16 mouse cellular contexts compared by ENCODE assay signal in the genomic region with DNA sequence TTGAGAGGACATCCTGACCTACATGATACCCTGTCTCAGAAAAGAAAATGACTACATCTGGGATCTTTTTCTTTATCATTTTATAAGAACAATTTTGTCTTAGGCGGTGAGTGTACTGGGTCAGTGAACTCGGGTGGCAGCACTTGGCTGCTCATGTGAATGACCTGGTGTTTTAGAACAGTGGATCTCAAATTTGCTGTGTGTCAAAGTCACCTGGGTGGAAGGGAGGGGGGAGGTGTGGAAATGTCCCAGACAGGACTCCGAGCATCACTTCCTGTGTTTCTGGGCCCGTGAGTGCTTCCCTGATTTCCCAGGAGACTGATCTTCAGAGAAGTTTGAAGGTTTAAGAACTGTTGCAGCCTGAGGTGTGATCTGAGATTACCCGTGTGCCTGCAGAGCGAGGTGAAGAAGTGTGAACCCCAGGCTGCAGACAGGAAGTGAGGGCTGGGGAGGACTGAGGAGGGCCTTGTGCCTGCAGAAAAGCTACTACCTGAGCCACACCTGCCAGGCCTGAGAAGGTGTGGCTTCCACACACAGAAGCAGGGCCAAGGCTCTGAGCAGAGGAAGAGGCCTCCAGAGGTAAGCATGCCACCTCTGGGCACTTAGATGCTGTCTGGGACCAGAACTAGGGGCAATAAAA.
DNase-seq lines count a peak whose midpoint lies in the region; ATAC-seq and TF ChIP-seq lines count a peak whose summit lies in the region.
"Had no signal": no experiment of that assay in that cellular context is flagged by ENCODE, and none has a peak within 500 bp of the region (broad histone marks: within the 10 kb centered on the region; RNA-seq: fewer than 3 reads in every experiment).

No protein-coding gene starts in this region.

- DNase-seq in embryonic facial prominence, embryonic 10.5 days (ENCODE audit: low spot score), result no peak
- peak; percentile 39 for DNase-seq in kidney, adult 9 months
- DNase-seq in kidney, adult 18-20 months, result no peak
- DNase-seq in spleen, adult 2 months (ENCODE audit: low read depth in 1 of 2, low spot score in 2 of 2), result no peak
- DNase-seq in spleen, postnatal 4 days (ENCODE audit: low spot score in 2 of 2), result no peak
- DNase-seq in Muller cell, postnatal 12 days (ENCODE audit: inconsistent ontology term), result no peak
- DNase-seq in frontal cortex, postnatal 10 days (ENCODE audit: low spot score in 2 of 2), result no peak
- DNase-seq: cerebellum, postnatal 14 days; kidney, adult 11 months; lung, postnatal 14 days had no signal

- TF ChIP-seq CTCF in spleen, adult 2 months (IDR thresholded peaks at IDR 0.05; ENCODE audit: extremely low read depth, insufficient read depth, insufficient read length, insufficient replicate concordance), result no peak

- H3K36me3 ChIP-seq in embryonic facial prominence, embryonic 15.5 days, result no peaks in the 10 kb centered on the region
- no peaks in the 10 kb centered on the region for H3K36me3 ChIP-seq in embryonic facial prominence, embryonic 10.5 days (replicated peaks)
- H3K36me3 ChIP-seq in spleen, adult 2 months (ENCODE audit: control insufficient read depth, insufficient read depth, low read length), result no peaks in the 10 kb centered on the region
- H3K36me3 ChIP-seq: hindbrain, embryonic 13.5 days; liver, embryonic 12.5 days; midbrain, embryonic 12.5 days; neural tube, embryonic 15.5 days had no signal

- no peak for ATAC-seq in embryonic facial prominence, embryonic 15.5 days (ENCODE audit: insufficient number of reproducible peaks, low FRiP score, low TSS enrichment, low read depth)
- ATAC-seq: forebrain, embryonic 13.5 days; liver, embryonic 12.5 days had no signal

- H3K27ac ChIP-seq in embryonic facial prominence, embryonic 15.5 days (replicated peaks), result 0 out of 2 replicates have a peak overlapping the region, but pooled peaks have one; percentile 39
- no peak overlapping the region for H3K27ac ChIP-seq in embryonic facial prominence, embryonic 10.5 days (replicated peaks)
- H3K27ac ChIP-seq in spleen, adult 2 months (ENCODE audit: insufficient read depth, low read length), result peak overlapping the region; percentile 26; the same call in 1 of the 2 replicates
- H3K27ac ChIP-seq: forebrain, embryonic 13.5 days; hindbrain, embryonic 13.5 days; liver, embryonic 12.5 days; midbrain, embryonic 12.5 days; neural tube, embryonic 15.5 days had no signal

- WGBS in embryonic facial prominence, embryonic 15.5 days, result 62% methylated on average over 6 of the region's 6 CpGs
- 68% methylated on average over 6 of the region's 6 CpGs for WGBS in embryonic facial prominence, embryonic 10.5 days
- 46% methylated on average over 6 of the region's 6 CpGs for WGBS in spleen, adult 2 months

- H3K4me3 ChIP-seq in embryonic facial prominence, embryonic 15.5 days (replicated peaks), result no peak overlapping the region
- H3K4me3 ChIP-seq in embryonic facial prominence, embryonic 10.5 days, result no peak overlapping the region
- H3K4me3 ChIP-seq in spleen, adult 2 months (ENCODE audit: extremely low read depth, insufficient read depth, insufficient read length), result no peak overlapping the region
- H3K4me3 ChIP-seq: forebrain, embryonic 13.5 days; hindbrain, embryonic 13.5 days; liver, embryonic 12.5 days; midbrain, embryonic 12.5 days; neural tube, embryonic 15.5 days had no signal

- no peak for TF ChIP-seq POLR2A in spleen, adult 2 months (IDR thresholded peaks at IDR 0.05; ENCODE audit: low read depth, low read length)

- no peak overlapping the region for H3K4me2 ChIP-seq in embryonic facial prominence, embryonic 15.5 days (replicated peaks)
- H3K4me2 ChIP-seq: forebrain, embryonic 13.5 days; hindbrain, embryonic 13.5 days; liver, embryonic 12.5 days; midbrain, embryonic 12.5 days; neural tube, embryonic 15.5 days had no signal

- H3K27me3 ChIP-seq in embryonic facial prominence, embryonic 15.5 days, result no peaks in the 10 kb centered on the region
- no peaks in the 10 kb centered on the region for H3K27me3 ChIP-seq in embryonic facial prominence, embryonic 10.5 days (replicated peaks; ENCODE audit: low read depth, poor library complexity, severe bottlenecking)
- H3K27me3 ChIP-seq in spleen, adult 2 months (ENCODE audit: control insufficient read depth, insufficient read depth, low read length), result no peaks in the 10 kb centered on the region
- H3K27me3 ChIP-seq: forebrain, embryonic 13.5 days; hindbrain, embryonic 13.5 days; liver, embryonic 12.5 days; midbrain, embryonic 12.5 days; neural tube, embryonic 15.5 days had no signal

- no peaks in the 10 kb centered on the region for H3K9me3 ChIP-seq in embryonic facial prominence, embryonic 15.5 days (replicated peaks)
- H3K9me3 ChIP-seq in embryonic facial prominence, embryonic 10.5 days, result no peaks in the 10 kb centered on the region
- H3K9me3 ChIP-seq: forebrain, embryonic 13.5 days; hindbrain, embryonic 13.5 days; liver, embryonic 12.5 days; midbrain, embryonic 12.5 days; neural tube, embryonic 15.5 days had no signal

- H3K4me1 ChIP-seq in embryonic facial prominence, embryonic 15.5 days, result peaks cover 12% of the 10 kb centered on the region; the same call in 1 of the 2 replicates
- peaks cover 6% of the 10 kb centered on the region for H3K4me1 ChIP-seq in embryonic facial prominence, embryonic 10.5 days
- H3K4me1 ChIP-seq in spleen, adult 2 months (ENCODE audit: control insufficient read depth, insufficient read depth, insufficient read length), result peaks cover 2% of the 10 kb centered on the region; the same call in 1 of the 2 replicates
- H3K4me1 ChIP-seq: midbrain, embryonic 12.5 days had no signal

- no peak overlapping the region for H3K9ac ChIP-seq in embryonic facial prominence, embryonic 15.5 days
- H3K9ac ChIP-seq: forebrain, embryonic 13.5 days; hindbrain, embryonic 13.5 days; liver, embryonic 12.5 days; midbrain, embryonic 12.5 days; neural tube, embryonic 15.5 days had no signal
